Mouse (Mus musculus): Measurements from ENCODE around the gene Phf20.

GRCm38 (mm10) chr2:156305818-156306217, 109.6 kb downstream of the Phf20 start:
- TF ChIP-seq MYOD1 (IDR thresholded peaks at IDR 0.05; ENCODE audit: control insufficient read depth in 1 of 3, insufficient read length in 2 of 3, low read depth in 2 of 3) (no peak), POLR2A (IDR thresholded peaks at IDR 0.05; ENCODE audit: insufficient read length, low read depth) (no peak), SRF (IDR thresholded peaks at IDR 0.05; ENCODE audit: control insufficient read depth, insufficient read length, low read depth) (no peak), CEBPB (IDR thresholded peaks at IDR 0.05; ENCODE audit: insufficient read depth, poor library complexity, severe bottlenecking) (no peak), USF1 (IDR thresholded peaks at IDR 0.05; ENCODE audit: low read depth) (no peak), TCF3 (IDR thresholded peaks at IDR 0.05; ENCODE audit: insufficient read length, low read depth) (no peak), MAX (IDR thresholded peaks at IDR 0.05; ENCODE audit: low read depth) (no peak), REST (IDR thresholded peaks at IDR 0.05; ENCODE audit: insufficient read depth, insufficient read length) (no peak)
